Mouse (Mus musculus) erythroblast, embryonic 14.5 days (primary cell): ENCODE results near the gene Cdca7l.

Experiments used
- GATA1 ChIP-seq: IDR thresholded peaks from 2 replicates; pipeline ENCODE4 v1.6.1; 2012; ENCODE audit warnings: low read length, inconsistent platforms, mixed read lengths
- TAL1 ChIP-seq: IDR thresholded peaks from 3 replicates; pipeline ENCODE4 v1.6.1; 2012; ENCODE audit warnings: low read length, inconsistent platforms, mixed read lengths

GRCm38 (mm10) chr12:117887422-117887821 lies 83.3 kb downstream of the Cdca7l start:
- TF ChIP-seq TAL1: no peak
- no peak for TF ChIP-seq GATA1
